Comparison of ENCODE assay signal across 10 mouse cellular contexts in genomic region chr5:52023212-52023611, GRCm38 (mm10).
A peak's percentile ranks its signal among the peaks of the same experiment; 100 is the strongest.
DNase-seq lines count a peak whose midpoint lies in the region; ATAC-seq lines count a peak whose summit lies in the region.
"Had no signal": no experiment of that assay in that cellular context is flagged by ENCODE, and none has a peak within 500 bp of the region (broad histone marks: within the 10 kb centered on the region; RNA-seq: fewer than 3 reads in every experiment).

No protein-coding gene starts in this region.

- H3K36me3 ChIP-seq in embryonic facial prominence, embryonic 14.5 days (ENCODE audit: control insufficient read depth, insufficient read depth, low read length), result no peaks in the 10 kb centered on the region
- H3K36me3 ChIP-seq in embryonic facial prominence, embryonic 10.5 days (replicated peaks), result no peaks in the 10 kb centered on the region
- H3K36me3 ChIP-seq in heart, embryonic 16.5 days (ENCODE audit: control insufficient read depth, insufficient read depth), result no peaks in the 10 kb centered on the region
- H3K36me3 ChIP-seq: limb, embryonic 15.5 days had no signal

- H3K9ac ChIP-seq in embryonic facial prominence, embryonic 14.5 days (ENCODE audit: low read depth, low read length), result no peak overlapping the region
- H3K9ac ChIP-seq in heart, embryonic 16.5 days (ENCODE audit: low read length), result no peak overlapping the region
- H3K9ac ChIP-seq: limb, embryonic 15.5 days had no signal

- H3K4me3 ChIP-seq in embryonic facial prominence, embryonic 14.5 days (ENCODE audit: low read depth, low read length), result no peak overlapping the region
- no peak overlapping the region for H3K4me3 ChIP-seq in embryonic facial prominence, embryonic 10.5 days
- no peak overlapping the region for H3K4me3 ChIP-seq in heart, embryonic 16.5 days (ENCODE audit: low read length)
- H3K4me3 ChIP-seq: erythroblast, embryonic 14.5 days; limb, embryonic 15.5 days had no signal

- intact Hi-C loops in left cerebral cortex, postnatal 10 days (cut with DNase I), result no loop called here

- peak; percentile 17 for DNase-seq in embryonic facial prominence, embryonic 14.5 days (ENCODE audit: low spot score)
- no peak for DNase-seq in embryonic facial prominence, embryonic 10.5 days (ENCODE audit: low spot score)
- DNase-seq in cerebellum, adult 11-12 months, result peak; percentile 76
- peak; percentile 57 to 77 for DNase-seq in left cerebral cortex, postnatal 10 days (ENCODE audit: extremely low spot score in 1 of 2, low spot score in 2 of 2)
- no peak for DNase-seq in embryo, embryonic 11 days
- DNase-seq in kidney, postnatal 36 days, result no peak
- no peak for DNase-seq in lung, postnatal 25 days (ENCODE audit: low spot score)

- no peak overlapping the region for H3K27ac ChIP-seq in embryonic facial prominence, embryonic 14.5 days (replicated peaks; ENCODE audit: low read depth, low read length)
- no peak overlapping the region for H3K27ac ChIP-seq in embryonic facial prominence, embryonic 10.5 days (replicated peaks)
- H3K27ac ChIP-seq in heart, embryonic 16.5 days (ENCODE audit: low read length), result no peak overlapping the region
- H3K27ac ChIP-seq: limb, embryonic 15.5 days had no signal

- no peaks in the 10 kb centered on the region for H3K4me1 ChIP-seq in embryonic facial prominence, embryonic 14.5 days (ENCODE audit: control insufficient read depth, insufficient read depth, low read length)
- no peaks in the 10 kb centered on the region for H3K4me1 ChIP-seq in embryonic facial prominence, embryonic 10.5 days
- peaks cover 10% of the 10 kb centered on the region for H3K4me1 ChIP-seq in heart, embryonic 16.5 days (ENCODE audit: control insufficient read depth, insufficient read depth, low read length)

- no peaks in the 10 kb centered on the region for H3K9me3 ChIP-seq in embryonic facial prominence, embryonic 14.5 days (ENCODE audit: control insufficient read depth, low read length)
- H3K9me3 ChIP-seq in embryonic facial prominence, embryonic 10.5 days, result no peaks in the 10 kb centered on the region
- H3K9me3 ChIP-seq in heart, embryonic 16.5 days (replicated peaks; ENCODE audit: control insufficient read depth, low read length), result no peaks in the 10 kb centered on the region
- H3K9me3 ChIP-seq: limb, embryonic 15.5 days had no signal

- no peak overlapping the region for H3K4me2 ChIP-seq in embryonic facial prominence, embryonic 14.5 days (ENCODE audit: low read depth, low read length)
- H3K4me2 ChIP-seq in heart, embryonic 16.5 days (ENCODE audit: low read depth, low read length), result no peak overlapping the region
- H3K4me2 ChIP-seq: limb, embryonic 15.5 days had no signal

- no peak for ATAC-seq in embryonic facial prominence, embryonic 14.5 days (ENCODE audit: low read depth)
- 0 out of 2 replicates have a peak, but pooled peaks have one; percentile 18 for ATAC-seq in heart, embryonic 16.5 days (replicated peaks; ENCODE audit: extremely low read depth, insufficient read depth, low FRiP score)

- WGBS in embryonic facial prominence, embryonic 14.5 days, result 82% methylated on average over 9 of the region's 9 CpGs
- WGBS in embryonic facial prominence, embryonic 10.5 days, result 88% methylated on average over 9 of the region's 9 CpGs
- 50% methylated on average over 9 of the region's 9 CpGs for WGBS in heart, embryonic 16.5 days

- H3K27me3 ChIP-seq in embryonic facial prominence, embryonic 14.5 days (replicated peaks; ENCODE audit: control insufficient read depth, insufficient read depth, low read length), result no peaks in the 10 kb centered on the region
- no peaks in the 10 kb centered on the region for H3K27me3 ChIP-seq in embryonic facial prominence, embryonic 10.5 days (replicated peaks; ENCODE audit: low read depth, poor library complexity, severe bottlenecking)
- H3K27me3 ChIP-seq in heart, embryonic 16.5 days (ENCODE audit: control insufficient read depth, insufficient read depth, low read length), result no peaks in the 10 kb centered on the region
- H3K27me3 ChIP-seq: limb, embryonic 15.5 days had no signal

Comparison
In these comparisons a context has a peak if more than half of its experiments do, and no peak if none do; other contexts are left out.
1. DNase-seq: peak in embryonic facial prominence, embryonic 14.5 days (single experiment), cerebellum, adult 11-12 months (single experiment) and left cerebral cortex, postnatal 10 days (2 of 2); none in embryonic facial prominence, embryonic 10.5 days (single experiment), embryo, embryonic 11 days (single experiment), kidney, postnatal 36 days (0 of 2) and lung, postnatal 25 days (single experiment).